Mouse (Mus musculus) heart, postnatal 10 days (tissue): ENCODE measurements around the gene Trim21. TPM values are rescaled to one million over a fixed set of nuclear protein-coding genes. Genes with fewer than 3 reads are reported as not detected.

Source experiments
- DNase-seq, 2 experiments: peaks; one replicate each; pipeline ENCODE4 v3.0.0; 2021
- intact Hi-C: fragments of 180-260 bp; cut with DNase I; formaldehyde crosslinking; loops from one replicate; pipeline ENCODE4 v1.15.1; 2025
- total RNA-seq, 2 experiments: library from RNA; stranded (reverse); gene quantifications; 2 replicates each; pipeline ENCODE4 v1.2.3; 2021

The Trim21 gene
- total RNA-seq = 1 to 10 TPM; 5.2 to 5.7 TPM

DNA sequence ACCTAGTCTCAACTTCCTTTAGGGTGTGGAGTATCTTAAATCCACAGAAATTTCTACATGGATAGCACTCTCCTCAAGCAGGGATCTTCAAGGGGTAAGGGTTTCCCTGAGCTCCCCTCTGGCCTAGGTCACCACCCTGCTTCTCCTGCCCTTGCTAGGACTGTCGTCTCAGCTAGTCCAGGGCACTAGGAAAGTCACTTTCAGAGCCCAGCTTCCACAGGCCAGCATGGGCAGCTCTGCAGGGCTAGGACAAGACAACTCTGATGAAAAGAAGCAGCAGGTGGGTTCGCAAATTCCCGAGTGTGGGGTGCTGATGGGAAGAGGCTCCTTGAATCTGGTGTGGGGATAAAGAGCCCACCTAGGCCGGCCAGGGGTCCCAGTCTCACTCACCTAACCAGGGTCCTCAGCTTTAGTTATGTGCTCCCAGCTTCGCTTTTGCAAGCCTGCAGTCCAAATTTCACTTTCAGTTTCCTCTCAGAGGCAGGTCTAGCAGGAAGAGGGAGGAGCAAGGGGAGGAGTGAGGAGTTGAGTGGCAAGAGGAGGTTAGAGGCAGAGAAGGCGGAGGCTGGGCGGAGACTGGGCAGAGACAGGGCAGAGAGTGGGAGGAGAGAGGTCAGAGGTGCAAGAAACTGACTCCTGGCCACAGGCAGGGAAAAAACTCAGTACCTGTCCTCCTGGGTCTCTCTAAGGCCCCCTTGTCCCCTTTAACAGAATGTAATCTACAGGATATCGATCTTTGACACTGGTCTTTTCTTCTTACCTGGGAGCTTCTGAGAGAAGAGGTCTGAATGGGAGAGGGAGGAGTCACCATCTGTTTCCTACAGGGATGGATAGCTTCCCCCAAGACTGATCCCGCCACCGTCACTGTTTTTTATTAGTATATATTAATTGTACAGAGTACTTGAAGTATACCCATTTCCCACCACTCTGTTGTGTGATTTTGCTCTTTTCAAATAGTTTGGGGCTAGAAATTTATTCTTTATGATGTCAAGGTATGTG, at the start of gene Trim21:
TSS of gene Trim21 (minus strand) at position 488 of the 999 bp plus-strand sequence.
- intact Hi-C loops = no loop called here
- peak; percentile 88 to 91 for DNase-seq

DNA sequence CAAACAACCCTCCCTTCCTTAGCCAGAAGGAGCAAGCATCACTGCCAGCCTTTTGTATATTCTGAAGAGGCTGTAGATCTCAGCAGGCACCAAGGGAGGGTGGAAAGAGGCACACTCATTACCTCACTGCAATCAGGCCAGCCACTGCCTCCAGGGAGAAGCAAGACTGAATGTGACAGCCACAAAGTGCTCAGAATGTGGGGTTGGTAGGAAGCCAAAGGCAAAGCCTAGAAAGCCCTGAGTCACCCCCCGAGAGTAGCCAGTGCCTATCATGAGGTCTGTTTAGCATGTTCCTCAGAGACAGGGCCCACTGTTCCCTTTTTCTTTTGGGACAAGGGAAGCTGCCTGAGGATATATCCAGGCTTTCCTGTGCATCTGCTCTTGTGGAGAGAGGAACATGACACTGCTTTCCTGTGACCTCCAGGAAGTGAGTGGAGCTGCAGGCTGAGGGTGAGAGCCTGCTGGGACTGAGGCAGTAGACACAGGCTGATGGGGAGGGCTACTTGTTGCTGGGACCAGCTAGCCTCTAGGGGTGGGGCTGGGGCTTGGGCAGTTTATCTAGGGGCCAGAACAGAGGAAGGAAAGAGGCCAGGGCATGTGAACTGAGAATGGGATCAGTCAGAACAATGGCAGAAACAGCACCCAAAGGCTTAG, 32.2 kb upstream of the Trim21 start, which contains the start of gene Olfr552:
TSS of gene Olfr552 (plus strand) at position 393 of the 654 bp plus-strand sequence.
- intact Hi-C loops = no loop called here
- DNase-seq = no peak

DNA sequence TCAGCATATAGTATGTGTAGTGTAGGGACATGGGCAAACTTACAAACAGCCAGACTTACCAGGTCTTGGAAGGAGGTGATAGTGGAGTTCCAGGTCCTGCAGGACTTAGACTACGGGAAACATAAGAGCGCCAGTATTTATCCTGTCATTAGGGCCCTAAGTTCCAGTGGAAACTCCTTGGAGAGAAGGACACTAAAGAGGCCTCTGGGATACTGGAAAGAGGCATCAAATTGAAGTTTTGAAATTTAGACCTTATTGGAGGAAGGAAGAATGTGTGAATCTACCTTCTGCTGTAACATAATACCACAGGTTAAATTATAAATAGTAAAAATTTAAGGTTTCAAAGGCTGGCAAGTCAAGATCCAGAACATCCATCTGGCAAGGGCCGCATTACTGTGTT, 26.5 kb upstream of the Trim21 start, which contains the start of gene Olfr551:
TSS of gene Olfr551 (minus strand) at position 101 of the 400 bp plus-strand sequence.
- DNase-seq = no peak
- intact Hi-C loops = no loop called here

DNA sequence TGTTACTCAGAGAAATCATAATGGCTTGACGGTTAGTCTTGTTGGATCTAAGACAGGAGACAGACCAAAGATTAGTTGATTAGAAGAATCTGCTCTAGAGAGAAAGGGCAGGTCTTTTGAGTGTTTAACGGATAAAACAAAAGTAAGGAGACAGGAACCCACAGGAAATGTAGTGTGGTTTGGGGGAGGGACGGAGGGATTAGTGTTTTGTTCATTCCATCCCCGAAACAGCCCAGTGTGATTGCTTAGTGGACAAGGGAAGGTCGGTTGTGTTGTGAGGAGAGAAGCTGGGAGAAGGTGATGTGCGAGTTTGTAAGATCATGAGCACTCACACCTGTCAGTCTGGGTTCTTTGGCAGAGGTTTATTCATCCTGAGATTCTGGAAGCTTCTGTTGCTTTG, 10.7 kb upstream of the Trim21 start:
- no peak for DNase-seq
- intact Hi-C loops = no loop called here

DNA sequence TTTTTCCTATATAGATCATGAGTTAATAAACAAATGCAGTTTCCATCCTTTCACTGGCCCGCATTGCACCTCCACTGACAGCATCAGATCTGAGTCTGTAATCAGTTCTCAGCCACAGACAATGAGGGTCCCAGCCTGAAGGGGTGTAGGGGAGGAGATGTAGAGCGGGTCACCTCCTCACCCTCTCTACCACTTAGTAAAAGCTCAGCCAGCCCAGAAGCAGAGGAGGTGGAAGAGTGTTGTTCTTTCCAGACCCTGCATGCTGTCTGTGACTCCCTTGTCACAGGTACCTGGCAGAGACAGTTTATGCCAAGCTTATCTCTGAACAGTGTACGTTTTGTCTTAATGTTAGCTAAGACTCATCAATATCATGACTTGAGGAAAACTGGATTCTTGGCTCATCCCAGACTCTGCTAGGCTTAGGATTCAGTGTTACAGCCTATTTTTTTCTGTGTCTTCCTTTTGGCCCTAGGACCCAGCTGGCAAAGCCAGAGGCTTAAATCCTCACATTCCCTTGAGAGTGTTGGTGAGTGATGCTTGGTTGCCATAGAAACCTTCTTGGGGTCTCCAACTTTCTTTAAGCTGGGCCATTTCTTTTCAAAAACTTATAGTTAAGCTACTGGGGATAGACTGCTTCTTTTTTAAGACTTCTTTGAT, 8.0 kb upstream of the Trim21 start:
- no peak for DNase-seq
- intact Hi-C loops = no loop called here

DNA sequence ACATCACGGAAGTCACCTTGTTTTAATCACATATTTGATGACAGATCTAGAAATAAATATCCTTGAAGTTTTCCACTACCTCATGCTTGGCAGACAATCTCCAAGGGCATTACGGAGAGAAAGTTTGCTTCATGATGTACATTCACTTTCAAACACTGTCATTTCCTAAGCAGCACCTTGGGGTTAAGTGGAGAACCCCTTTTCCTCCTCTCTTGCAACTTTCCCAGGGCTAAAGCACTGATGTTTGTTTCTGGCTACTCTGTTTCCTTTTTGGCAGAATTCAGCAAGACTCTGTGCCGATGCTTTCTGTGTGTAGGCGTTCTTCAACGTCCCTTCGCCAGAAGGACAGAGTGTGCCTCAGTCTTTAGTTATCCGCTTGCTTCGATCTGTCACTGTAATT, 5.9 kb upstream of the Trim21 start, which contains the start of gene Olfr550:
TSS of gene Olfr550 (plus strand) at position 301 of the 400 bp plus-strand sequence.
- intact Hi-C loops = no loop called here
- DNase-seq = no peak

DNA sequence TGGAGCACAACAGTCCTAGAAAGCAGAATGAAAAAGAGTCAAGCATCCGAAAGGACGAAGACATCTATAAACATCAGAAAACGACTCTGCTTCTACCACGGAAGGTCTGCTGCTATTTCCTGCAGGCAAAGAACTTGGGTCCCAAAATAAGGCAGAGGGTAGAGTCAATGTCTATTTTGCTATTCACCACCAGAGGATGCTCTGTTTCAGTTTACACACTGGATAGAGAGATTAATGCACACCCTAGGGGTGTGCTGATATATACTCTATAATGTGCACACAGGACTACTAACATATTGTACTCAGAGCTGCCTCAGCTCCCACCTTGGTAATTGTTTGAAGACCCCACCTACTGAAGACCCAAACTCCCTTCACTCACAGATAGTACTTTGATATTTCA, 933 bp upstream of the Trim21 start:
- intact Hi-C loops = no loop called here
- DNase-seq = no peak

DNA sequence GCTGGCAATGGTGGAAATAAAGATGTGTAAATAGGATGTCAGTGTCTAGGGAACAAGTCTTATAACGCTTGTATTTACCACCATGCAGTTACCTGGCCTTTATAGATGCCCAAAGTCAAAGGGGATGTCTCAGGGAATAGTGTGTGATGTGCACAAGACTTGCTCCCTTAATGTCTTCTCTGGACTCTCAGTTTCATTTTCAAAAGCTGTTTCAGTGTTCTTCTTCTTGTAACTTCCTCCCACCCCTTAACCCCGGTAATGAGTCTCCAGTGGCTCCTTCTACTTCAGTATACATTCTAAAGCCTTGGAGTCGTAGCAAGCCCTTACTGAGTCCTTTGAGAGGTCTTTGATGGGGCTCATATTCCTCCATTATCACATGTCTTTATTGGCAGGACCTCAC, 12.0 kb downstream of the Trim21 start:
- intact Hi-C loops = no loop called here
- no peak for DNase-seq

DNA sequence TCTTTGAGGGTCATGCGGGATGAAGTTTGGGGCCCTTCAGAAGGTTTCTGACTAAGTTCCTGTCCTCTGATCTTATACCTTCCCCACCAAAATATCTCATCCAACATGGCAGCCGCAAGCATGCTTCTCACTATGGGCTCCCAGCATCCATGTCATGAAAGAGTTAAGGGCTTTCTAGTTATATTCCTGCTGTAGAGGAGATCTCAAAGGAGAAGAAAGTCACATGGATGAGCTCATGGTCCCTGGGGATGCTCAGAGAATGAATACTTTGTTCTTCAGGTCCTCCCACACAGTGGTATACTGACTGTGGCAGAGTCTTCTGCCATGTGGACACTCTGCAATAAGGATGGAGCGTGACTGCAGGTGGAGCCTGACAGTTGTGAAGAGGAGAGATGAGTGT, 15.7 kb downstream of the Trim21 start, which contains the start of gene Olfr549:
TSS of gene Olfr549 (plus strand) at position 301 of the 400 bp plus-strand sequence.
- intact Hi-C loops = no loop called here
- no peak for DNase-seq

DNA sequence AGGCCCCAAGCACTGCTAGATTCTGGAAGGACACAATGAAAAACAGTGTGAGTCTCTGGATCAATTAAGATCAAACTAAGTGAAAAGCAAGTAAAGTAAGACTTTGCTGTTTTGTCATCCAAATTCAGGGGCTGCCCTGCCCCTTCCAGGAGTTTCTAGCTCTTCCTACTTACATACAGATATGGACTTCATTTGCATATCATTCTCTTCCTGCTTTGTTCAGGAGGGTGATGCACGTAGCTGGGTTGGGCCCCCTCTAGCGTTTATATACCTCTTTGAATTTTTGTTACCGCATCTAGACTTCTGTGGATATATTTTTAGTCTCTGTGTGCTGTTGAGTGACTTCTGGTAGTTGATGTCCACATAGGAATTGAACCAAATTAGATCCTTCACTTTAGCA, 24.0 kb downstream of the Trim21 start:
- no peak for DNase-seq
- intact Hi-C loops = no loop called here

DNA sequence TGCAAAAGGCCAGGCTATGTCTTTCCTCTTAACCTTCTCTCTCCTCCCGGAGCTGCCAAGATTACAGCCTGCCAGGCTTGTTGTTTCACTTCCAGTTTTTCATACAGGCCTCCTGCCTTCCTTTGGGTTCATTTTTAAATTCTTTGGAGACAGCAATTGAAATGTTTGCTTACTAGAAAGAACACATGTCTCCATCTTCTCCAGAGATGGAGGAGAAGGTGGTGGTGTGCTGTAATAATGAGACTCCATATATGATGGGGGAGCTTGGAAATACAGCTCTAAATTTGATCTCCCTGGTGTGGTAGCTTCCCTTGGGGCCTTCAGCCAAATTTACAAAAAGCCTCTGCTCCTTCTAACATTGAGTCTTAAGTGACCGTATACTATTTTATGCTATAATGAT, 24.7 kb downstream of the Trim21 start, which contains the start of gene Olfr548-ps1:
TSS of gene Olfr548-ps1 (plus strand) at position 301 of the 400 bp plus-strand sequence.
- DNase-seq = no peak
- intact Hi-C loops = no loop called here

DNA sequence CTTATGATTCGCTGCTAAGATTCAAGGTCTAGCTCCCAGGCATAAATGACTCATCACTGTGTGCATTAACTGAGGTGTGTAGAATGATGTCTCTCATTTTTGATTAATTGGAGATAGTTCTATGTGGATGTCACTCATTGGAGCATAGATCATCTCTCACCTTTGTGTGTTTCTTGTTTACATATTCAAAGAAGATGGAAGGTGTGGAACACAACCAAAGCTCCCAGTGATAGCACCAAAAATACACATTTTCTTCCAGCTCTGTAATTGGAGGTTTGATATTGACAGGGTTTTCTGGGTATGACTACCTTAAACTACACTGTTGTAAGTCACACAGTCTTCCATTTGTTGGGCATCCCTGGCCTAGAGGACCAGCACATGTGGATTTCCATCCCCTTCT, 30.8 kb downstream of the Trim21 start, which contains the start of gene Olfr547:
TSS of gene Olfr547 (plus strand) at position 301 of the 400 bp plus-strand sequence.
- intact Hi-C loops = no loop called here
- no peak for DNase-seq

DNA sequence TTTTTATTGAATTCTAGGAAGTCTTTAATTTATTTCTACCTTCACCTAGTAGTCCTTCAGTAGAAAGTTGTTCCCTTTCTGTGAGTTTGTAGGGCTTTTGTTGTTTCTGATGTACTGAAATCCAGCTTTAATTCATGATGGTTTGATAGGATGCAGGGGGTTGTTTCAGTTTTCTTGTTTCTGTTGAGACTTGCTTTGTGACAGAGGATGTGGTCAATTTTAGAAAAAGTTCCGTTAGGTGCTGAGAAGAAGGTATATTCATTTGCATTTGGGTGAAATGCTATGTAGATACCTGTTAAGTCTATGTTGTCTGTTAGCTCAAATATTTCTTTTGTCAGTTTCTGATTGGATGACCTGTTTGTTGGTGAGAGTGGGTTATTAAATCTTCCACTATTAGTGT, 36.2 kb downstream of the Trim21 start:
- DNase-seq = no peak
- intact Hi-C loops = no loop called here

DNA sequence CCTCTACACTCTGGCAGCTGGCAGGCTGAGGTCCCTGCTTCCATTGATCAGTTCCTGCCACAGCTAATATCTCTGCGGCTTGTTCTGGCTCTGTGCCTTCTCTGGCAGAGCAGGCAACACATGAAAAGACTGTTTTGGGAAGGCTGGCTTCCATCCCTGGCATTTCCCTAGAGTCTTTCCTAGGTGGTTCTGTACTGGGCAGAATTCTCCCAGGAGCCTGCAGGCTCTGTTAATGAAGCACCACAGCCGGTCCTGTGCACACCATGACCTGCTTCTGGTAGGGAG, 48.3 kb downstream of the Trim21 start:
- intact Hi-C loops = no loop called here
- DNase-seq = no peak

DNA sequence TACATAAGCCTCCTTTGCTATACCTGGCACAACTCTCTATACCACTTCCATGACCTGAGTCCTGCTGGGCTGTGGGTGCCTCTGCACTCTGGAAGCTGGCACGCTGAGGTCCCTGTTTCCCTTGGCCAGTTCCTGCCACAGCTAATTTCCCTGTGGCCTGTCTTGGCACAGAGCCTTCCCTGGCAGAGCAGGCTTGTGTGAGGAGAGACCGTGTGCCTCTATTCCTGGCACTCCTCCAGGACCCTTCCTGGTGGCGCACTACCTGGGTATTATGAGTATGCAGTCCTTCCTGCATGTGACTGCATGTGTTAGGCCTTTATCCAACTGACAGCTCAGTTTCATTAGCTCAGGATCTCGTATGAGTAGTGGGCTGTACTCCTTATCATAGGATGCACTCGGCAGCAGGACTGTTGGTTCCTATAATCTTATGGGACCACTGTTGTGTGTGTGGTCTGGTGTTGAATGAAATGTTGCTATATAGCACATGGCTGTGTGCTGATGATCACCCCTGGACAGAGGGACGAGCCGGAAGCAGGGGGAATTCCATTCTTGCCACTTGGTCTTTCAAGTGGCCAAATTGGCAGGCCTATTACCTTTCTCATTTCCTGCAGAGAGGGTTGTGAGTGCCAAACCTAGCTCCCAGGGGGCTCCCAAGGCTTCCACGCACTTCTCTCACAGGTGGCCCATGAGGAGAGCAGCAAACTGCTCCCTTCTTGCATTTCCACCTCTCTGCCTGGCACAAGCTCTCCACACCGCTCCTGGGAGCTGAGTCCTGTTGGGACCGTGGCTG, 48.8 kb downstream of the Trim21 start:
- intact Hi-C loops = no loop called here
- DNase-seq = peak; percentile 7 to 29

DNA sequence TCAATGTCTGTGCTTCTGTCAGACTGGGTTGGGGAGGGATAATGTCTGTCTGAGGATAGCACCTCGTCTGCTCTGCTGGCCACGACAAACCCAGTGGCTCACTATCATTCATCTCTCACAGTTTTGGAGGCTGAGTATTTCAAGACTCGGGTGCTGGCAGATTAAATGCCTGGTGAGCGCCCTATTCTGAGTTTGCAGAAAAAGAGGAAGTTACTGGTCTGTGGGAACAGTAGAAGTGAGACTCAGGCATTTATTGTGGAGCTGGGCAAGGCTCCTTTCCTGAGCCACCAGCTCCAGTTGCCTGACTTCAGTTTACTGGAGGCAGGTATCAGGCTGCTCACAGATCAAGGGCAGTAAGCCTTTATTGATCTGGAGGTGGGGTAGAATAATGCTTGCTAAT, 51.1 kb downstream of the Trim21 start:
- DNase-seq = no peak
- intact Hi-C loops = loop anchor here (5.0 kb wide), 1 partner anchor 603 kb away; no protein-coding TSS in a partner anchor

DNA sequence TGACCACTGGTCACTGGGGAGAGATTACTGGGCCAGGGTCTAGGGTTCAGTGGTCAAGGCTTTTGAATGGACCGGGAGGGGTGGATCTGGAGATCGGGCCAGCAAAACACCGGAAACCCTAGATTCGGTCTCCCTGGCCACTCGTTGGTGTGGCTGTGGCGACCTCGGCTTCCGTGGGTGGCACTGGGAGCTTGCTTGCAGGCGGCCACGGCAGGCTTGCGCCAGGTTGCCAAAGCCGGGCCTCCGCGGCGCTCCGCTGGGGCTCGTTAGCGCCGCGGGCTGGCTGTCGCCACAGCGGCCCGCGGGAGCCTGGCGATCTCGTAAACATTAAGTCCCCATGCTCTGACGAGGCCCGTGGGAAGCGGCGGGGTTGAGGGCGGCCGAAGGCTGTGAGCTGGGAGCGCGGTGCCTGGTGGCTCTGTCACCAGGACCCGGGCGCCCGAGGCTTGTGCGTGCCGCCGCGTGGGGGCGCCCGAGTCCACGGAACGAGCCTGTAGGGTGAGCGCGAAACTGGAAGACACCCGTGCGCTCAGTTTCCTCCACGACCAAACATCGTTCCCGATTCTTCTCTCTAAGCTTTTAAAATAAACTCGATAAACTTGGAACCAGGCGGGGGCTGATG, 52.4 kb downstream of the Trim21 start:
- DNase-seq = peak; percentile 88 to 94
- intact Hi-C loops = loop anchor here (1.0 to 5.0 kb wide), 4 partner anchors 123 to 604 kb away; no protein-coding TSS in a partner anchor

DNA sequence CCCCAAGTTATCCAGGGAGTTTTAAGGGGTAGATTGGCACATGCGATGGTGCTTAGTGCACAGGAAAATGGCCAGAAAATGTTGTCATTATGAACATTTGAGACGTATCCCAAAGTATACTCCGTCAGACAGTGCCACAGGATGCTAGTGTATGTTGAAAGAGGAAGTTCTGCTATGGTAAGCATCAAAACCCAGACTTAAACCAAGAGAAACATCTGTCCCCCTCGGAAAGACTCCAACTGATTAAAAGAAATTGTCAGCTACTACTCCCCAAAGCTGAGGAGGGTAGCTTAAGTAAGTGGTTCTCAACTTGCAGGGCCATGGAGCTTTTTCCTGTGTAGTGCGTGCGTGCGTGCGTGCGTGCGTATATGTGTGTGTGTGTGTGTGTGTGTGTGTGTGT, 53.4 kb downstream of the Trim21 start:
- intact Hi-C loops = loop anchor here (2.0 to 5.0 kb wide), 3 partner anchors 241 to 605 kb away; no protein-coding TSS in a partner anchor
- no peak for DNase-seq

DNA sequence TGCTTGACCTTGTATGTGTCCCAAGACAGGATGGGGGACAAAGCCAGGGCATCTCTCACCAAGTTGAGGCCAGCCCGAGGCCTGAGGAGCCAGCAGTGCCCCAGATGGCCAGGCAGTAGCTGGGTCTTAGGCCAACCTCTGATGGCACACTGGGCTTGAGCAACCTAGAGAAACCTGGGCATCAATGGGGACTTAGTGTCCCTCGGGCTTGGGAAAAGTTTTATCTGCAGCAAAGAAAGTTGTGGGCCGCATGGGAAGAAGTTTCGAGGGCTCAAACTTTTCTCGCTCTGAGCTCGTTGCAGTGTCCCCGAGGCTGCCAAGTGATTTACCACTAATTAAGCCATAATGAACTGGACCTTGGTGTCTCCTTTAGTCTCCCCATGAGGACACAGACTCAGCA, 55.6 kb downstream of the Trim21 start:
- no peak for DNase-seq
- intact Hi-C loops = loop anchor here (5.0 kb wide), 3 partner anchors 608 to 1433 kb away; partner anchors contain the start of gene Olfr633
